Mouse (Mus musculus) spleen, adult 2 months (tissue): ENCODE measurements around the gene Sik1.

Experiments used
- CTCF ChIP-seq: fragments of 200-500 bp; IDR thresholded peaks from 2 replicates; pipeline ENCODE4 v1.5.1; 2011; ENCODE audit warnings: mild to moderate bottlenecking, inconsistent platforms; ENCODE audit not compliant: insufficient read depth, insufficient read length, insufficient replicate concordance; ENCODE audit errors: extremely low read depth
- POLR2A ChIP-seq: fragments of 200-500 bp; IDR thresholded peaks from 2 replicates; pipeline ENCODE4 v1.6.1; 2011; ENCODE audit warnings: low read depth, low read length, inconsistent platforms

- TF ChIP-seq CTCF: no peak
- TF ChIP-seq POLR2A: no peak
Observed at GRCm38 (mm10) chr17:31892750-31893149, 37.1 kb upstream of the Sik1 start.
